Mouse (Mus musculus): ENCODE data around the gene Rab3b.
"Not testable (repeated sequence)": the region's sequence is repeated elsewhere in the genome, so short reads cannot be mapped to it uniquely, and the experiment has no call there.

The Rab3b gene

GRCm38 (mm10) chr4:108890876-108891275 is 12.0 kb downstream of the Rab3b start:
- DNase-seq (ENCODE audit: low spot score in 2 of 2) = no peak

GRCm38 (mm10) chr4:108900421-108900820 is 21.6 kb downstream of the Rab3b start:
- no peak for DNase-seq (ENCODE audit: low spot score in 2 of 2)

GRCm38 (mm10) chr4:108902886-108903285 is 24.0 kb downstream of the Rab3b start:
- DNase-seq (ENCODE audit: low spot score in 2 of 2) = no peak

- no peak for DNase-seq (ENCODE audit: low spot score in 2 of 2)
Observed at GRCm38 (mm10) chr4:108903346-108903745, 24.5 kb downstream of the Rab3b start.

GRCm38 (mm10) chr4:108904076-108904475 is 25.2 kb downstream of the Rab3b start:
- no peak for DNase-seq (ENCODE audit: low spot score in 2 of 2)

GRCm38 (mm10) chr4:108904790-108905189 is 25.9 kb downstream of the Rab3b start:
- no peak for DNase-seq (ENCODE audit: low spot score in 2 of 2)

GRCm38 (mm10) chr4:108905859-108906258 is 27.0 kb downstream of the Rab3b start:
- no peak for DNase-seq (ENCODE audit: low spot score in 2 of 2)

GRCm38 (mm10) chr4:108907475-108907874 is 28.6 kb downstream of the Rab3b start:
- no peak for DNase-seq (ENCODE audit: low spot score in 2 of 2)

GRCm38 (mm10) chr4:108909872-108910425 is 31.1 kb downstream of the Rab3b start:
- DNase-seq (ENCODE audit: low spot score in 2 of 2) = no peak

GRCm38 (mm10) chr4:108911866-108912265 is 33.0 kb downstream of the Rab3b start:
- DNase-seq (ENCODE audit: low spot score in 2 of 2) = no peak

- DNase-seq (ENCODE audit: low spot score in 2 of 2) = no peak
Observed at GRCm38 (mm10) chr4:108913180-108913579, 34.3 kb downstream of the Rab3b start.

GRCm38 (mm10) chr4:108914391-108914790 is 35.5 kb downstream of the Rab3b start:
- DNase-seq (ENCODE audit: low spot score in 2 of 2) = no peak

- DNase-seq (ENCODE audit: low spot score in 2 of 2) = no peak
Observed at GRCm38 (mm10) chr4:108915101-108915500, 36.2 kb downstream of the Rab3b start.

- DNase-seq (ENCODE audit: low spot score in 2 of 2) = no peak
Observed at GRCm38 (mm10) chr4:108917654-108918053, 38.8 kb downstream of the Rab3b start.

GRCm38 (mm10) chr4:108927945-108928344 is 49.1 kb downstream of the Rab3b start:
- not testable (repeated sequence) for DNase-seq (ENCODE audit: low spot score in 2 of 2)

GRCm38 (mm10) chr4:108933163-108933562 is 54.3 kb downstream of the Rab3b start:
- DNase-seq (ENCODE audit: low spot score in 2 of 2) = no peak

GRCm38 (mm10) chr4:108934856-108935255 is 56.0 kb downstream of the Rab3b start:
- no peak for DNase-seq (ENCODE audit: low spot score in 2 of 2)

- no peak for DNase-seq (ENCODE audit: low spot score in 2 of 2)
Observed at GRCm38 (mm10) chr4:108937848-108938771, 59.2 kb downstream of the Rab3b start.

- DNase-seq (ENCODE audit: low spot score in 2 of 2) = no peak
Observed at GRCm38 (mm10) chr4:108940681-108941473, 62.0 kb downstream of the Rab3b start.

- no peak for DNase-seq (ENCODE audit: low spot score in 2 of 2)
Observed at GRCm38 (mm10) chr4:108942171-108942570, 63.3 kb downstream of the Rab3b start.

GRCm38 (mm10) chr4:108942986-108943720 is 64.3 kb downstream of the Rab3b start:
- DNase-seq (ENCODE audit: low spot score in 2 of 2) = no peak

- no peak for DNase-seq (ENCODE audit: low spot score in 2 of 2)
Observed at GRCm38 (mm10) chr4:108949168-108949567, 70.3 kb downstream of the Rab3b start.
